Mouse (Mus musculus) effector memory CD4-positive, alpha-beta T cell, adult 5 months (primary cell): ENCODE measurements around the gene Cenps. TPM values are rescaled to one million over a fixed set of nuclear protein-coding genes. Genes with fewer than 3 reads are reported as not detected.

Experiments
- polyA plus RNA-seq: library from polyadenylated mRNA; unstranded; fragments of 100-300 nt; shearing (Covaris generic); gene quantifications from one replicate; pipeline ENCODE4 v1.2.1, GENCODE M21; 2017

Cenps gene
- polyA plus RNA-seq = 1.9 TPM

GRCm38 (mm10) chr4:149136982-149137770, at the start of gene Cenps:
Gene Cenps (minus strand): TSS chr4:149137629.

GRCm38 (mm10) chr4:149166215-149166946, 29.0 kb upstream of the Cenps start, which contains the start of gene Pgd:
Gene Pgd (minus strand): TSS chr4:149166771.

GRCm38 (mm10) chr4:149126663-149127062, 10.8 kb downstream of the Cenps start, which contains the start of gene Cort:
Gene Cort (minus strand): TSS chr4:149126763.

GRCm38 (mm10) chr4:149103875-149104561, 33.4 kb downstream of the Cenps start, which contains the start of gene Dffa:
Gene Dffa (plus strand): TSS chr4:149104146.

GRCm38 (mm10) chr4:149099369-149100017, 37.9 kb downstream of the Cenps start, which contains the start of gene Pex14:
Gene Pex14 (minus strand): TSS chr4:149099876.

Other genes starting within 250 kb of the Cenps start
- gene Pex14, start 37.8 kb downstream of the Cenps start, polyA plus RNA-seq = 32.7 TPM
- gene Dffa, start 33.5 kb downstream of the Cenps start, polyA plus RNA-seq = 21.8 TPM
- not detected for gene Cort, start 10.9 kb downstream of the Cenps start, polyA plus RNA-seq
- gene Pgd, start 29.1 kb upstream of the Cenps start, polyA plus RNA-seq = 38.1 TPM
- 62.7 TPM for gene Kif1b, start 170.1 kb upstream of the Cenps start, polyA plus RNA-seq